Mouse (Mus musculus) megakaryocyte, embryonic 14.5 days (primary cell): ENCODE measurements at regions not wholly inside any gene's neighbourhood (a gene's known extent, or its start where the extent isn't known, plus 50 kb on each side); places are given as distances from the start of the nearest gene placed in this dataset.

Source experiments
- FLI1 ChIP-seq: IDR thresholded peaks from 2 replicates; pipeline ENCODE4 v1.6.1; 2012; ENCODE audit warnings: low read length, inconsistent platforms, mixed read lengths
- GATA1 ChIP-seq: IDR thresholded peaks from 3 replicates; pipeline ENCODE4 v1.6.1; 2012; ENCODE audit warnings: mixed read lengths, low read length, inconsistent platforms, borderline replicate concordance

DNA sequence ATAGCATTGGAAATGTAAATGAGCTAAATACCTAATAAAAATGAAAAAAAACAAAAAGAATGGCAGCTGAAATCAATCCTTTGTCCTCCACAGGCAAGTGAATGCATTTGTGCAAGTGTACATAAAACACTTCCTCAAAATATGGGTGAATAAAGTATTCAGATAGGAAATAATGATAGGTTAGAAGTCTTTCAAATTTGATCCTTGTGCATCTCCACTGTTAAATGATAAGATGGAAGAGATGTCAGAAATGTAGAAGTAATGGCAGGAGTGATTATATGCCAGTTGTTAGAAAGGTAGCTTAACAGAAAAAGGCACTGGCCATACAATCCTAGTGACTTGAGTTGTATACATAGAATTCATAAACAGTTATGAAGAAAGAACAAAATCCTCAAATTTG, 391.6 kb downstream of the Slco6d1 start:
- TF ChIP-seq GATA1, result no peak
- TF ChIP-seq FLI1, result no peak
